Mouse (Mus musculus) G1E (cell line): Measurements from ENCODE around the gene Rhbdd2.

Source experiments
- CTCF ChIP-seq: IDR thresholded peaks from 2 replicates; pipeline ENCODE4 v1.5.1; 2012; ENCODE audit warnings: low read depth, low read length, inconsistent platforms, mixed read lengths
- GATA1 ChIP-seq: IDR thresholded peaks from 2 replicates; pipeline ENCODE4 v1.6.1; 2012; ENCODE audit warnings: borderline replicate concordance, low read length, inconsistent platforms, mixed read lengths
- POLR2AphosphoS5 ChIP-seq: IDR thresholded peaks from 2 replicates; pipeline ENCODE4 v1.6.1; 2012; ENCODE audit warnings: low read depth, low read length, inconsistent platforms; ENCODE audit not compliant: insufficient replicate concordance

GRCm38 (mm10) chr5:135682942-135683570, 50.6 kb downstream of the Rhbdd2 start:
- TF ChIP-seq CTCF (no peak), GATA1 (no peak), POLR2AphosphoS5 (no peak)
